Mouse (Mus musculus) cerebellum, adult 9-10 months (tissue): Measurements from ENCODE around the gene Lpar1.

Experiments
- DNase-seq: peaks from one replicate; pipeline ENCODE4 v3.0.0; 2022

Lpar1 gene

GRCm38 (mm10) chr4:58553631-58554358, at the start of gene Lpar1:
Gene Lpar1 (minus strand): TSS chr4:58553898.
- no peak for DNase-seq

GRCm38 (mm10) chr4:58585942-58586341, 32.2 kb upstream of the Lpar1 start:
- no peak for DNase-seq

GRCm38 (mm10) chr4:58581191-58581590, 27.5 kb upstream of the Lpar1 start:
- DNase-seq: no peak

- no peak for DNase-seq
Observed at GRCm38 (mm10) chr4:58580516-58580915, 26.8 kb upstream of the Lpar1 start.

- no peak for DNase-seq
Observed at GRCm38 (mm10) chr4:58580098-58580497, 26.4 kb upstream of the Lpar1 start.

- no peak for DNase-seq
Observed at GRCm38 (mm10) chr4:58578488-58578887, 24.8 kb upstream of the Lpar1 start.

GRCm38 (mm10) chr4:58577382-58578048, 23.8 kb upstream of the Lpar1 start:
- no peak for DNase-seq

- DNase-seq: no peak
Observed at GRCm38 (mm10) chr4:58575831-58576230, 22.1 kb upstream of the Lpar1 start.

- no peak for DNase-seq
Observed at GRCm38 (mm10) chr4:58574024-58574423, 20.3 kb upstream of the Lpar1 start.

- DNase-seq: no peak
Observed at GRCm38 (mm10) chr4:58572446-58572845, 18.7 kb upstream of the Lpar1 start.

GRCm38 (mm10) chr4:58571661-58572060, 18.0 kb upstream of the Lpar1 start:
- DNase-seq: no peak

GRCm38 (mm10) chr4:58571232-58571631, 17.5 kb upstream of the Lpar1 start:
- no peak for DNase-seq

- no peak for DNase-seq
Observed at GRCm38 (mm10) chr4:58568486-58568885, 14.8 kb upstream of the Lpar1 start.

- DNase-seq: no peak
Observed at GRCm38 (mm10) chr4:58562776-58563175, 9.1 kb upstream of the Lpar1 start.

- no peak for DNase-seq
Observed at GRCm38 (mm10) chr4:58557001-58557400, 3.3 kb upstream of the Lpar1 start.

- DNase-seq: no peak
Observed at GRCm38 (mm10) chr4:58554359-58554838, 701 bp upstream of the Lpar1 start.

GRCm38 (mm10) chr4:58552731-58553630, 717 bp downstream of the Lpar1 start:
- DNase-seq: peak; percentile 5

- no peak for DNase-seq
Observed at GRCm38 (mm10) chr4:58552229-58552628, 1.5 kb downstream of the Lpar1 start.

- peak; percentile 21 for DNase-seq
Observed at GRCm38 (mm10) chr4:58551820-58552219, 1.9 kb downstream of the Lpar1 start.

GRCm38 (mm10) chr4:58547725-58548124, 6.0 kb downstream of the Lpar1 start:
- DNase-seq: no peak

GRCm38 (mm10) chr4:58547273-58547565, 6.5 kb downstream of the Lpar1 start:
- no peak for DNase-seq

GRCm38 (mm10) chr4:58546441-58547272, 7.0 kb downstream of the Lpar1 start:
- no peak for DNase-seq
